Comparison of ENCODE assay signal across 9 mouse cellular contexts in the genomic region with DNA sequence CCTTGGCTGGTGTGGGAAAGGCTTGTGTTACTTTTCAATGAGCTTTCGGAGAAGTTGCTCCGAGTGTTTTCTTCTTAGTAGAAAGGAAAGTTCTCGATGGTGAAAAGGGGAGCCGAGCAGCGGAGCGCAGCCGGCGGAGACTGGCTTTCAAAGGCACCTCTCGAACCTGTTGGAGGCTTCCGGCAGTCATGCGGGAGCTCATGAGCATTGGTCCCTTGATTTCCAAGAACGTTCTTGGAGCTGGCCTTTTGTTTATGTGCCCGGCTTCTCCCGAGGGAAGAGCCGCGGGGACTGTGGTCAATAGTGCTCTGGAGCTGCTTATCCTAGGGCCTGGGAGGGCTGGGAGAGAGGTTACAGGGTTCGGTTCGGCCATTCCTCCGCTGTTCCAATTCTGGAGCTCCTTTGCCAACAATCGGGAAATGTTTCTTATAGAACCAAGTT. TPM values are rescaled to one million over a fixed set of nuclear protein-coding genes. Genes with fewer than 3 reads are reported as not detected.
DNase-seq lines count a peak whose midpoint lies in the region; ATAC-seq lines count a peak whose summit lies in the region.
"Had no signal": no experiment of that assay in that cellular context is flagged by ENCODE, and none has a peak within 500 bp of the region (broad histone marks: within the 10 kb centered on the region; RNA-seq: fewer than 3 reads in every experiment).

No protein-coding gene starts in this region.

- ATAC-seq in embryonic facial prominence, embryonic 12.5 days (ENCODE audit: insufficient number of reproducible peaks, insufficient read depth, low FRiP score, low TSS enrichment), result no peak
- ATAC-seq in hindbrain, embryonic 14.5 days (ENCODE audit: low FRiP score), result no peak
- ATAC-seq: Patski had no signal

- no peaks in the 10 kb centered on the region for H3K79me2 ChIP-seq in macrophage (ENCODE audit: inconsistent target)

- no peaks in the 10 kb centered on the region for H3K9me3 ChIP-seq in embryonic facial prominence, embryonic 12.5 days
- H3K9me3 ChIP-seq in hindbrain, embryonic 14.5 days (ENCODE audit: control insufficient read depth, low read length), result no peaks in the 10 kb centered on the region

- peaks cover 49% of the 10 kb centered on the region for H3K27me3 ChIP-seq in embryonic facial prominence, embryonic 12.5 days
- peaks cover 44% of the 10 kb centered on the region for H3K27me3 ChIP-seq in hindbrain, embryonic 14.5 days (ENCODE audit: control insufficient read depth, insufficient read depth, low read length)

- peak; percentile 35 for DNase-seq in embryo, embryonic 10 days (ENCODE audit: low spot score)
- DNase-seq in embryo, embryonic 9.5 days (ENCODE audit: extremely low spot score), result no peak
- DNase-seq in ES-CJ7 (ENCODE audit: low read depth, low spot score), result peak; percentile 36
- no peak for DNase-seq in hindbrain, embryonic 14.5 days (ENCODE audit: low spot score)
- DNase-seq in frontal cortex, postnatal 14 days (ENCODE audit: low spot score in 2 of 2), result no peak
- DNase-seq in spleen, postnatal 14 days (ENCODE audit: low spot score in 2 of 2), result no peak

- H3K9ac ChIP-seq in embryonic facial prominence, embryonic 12.5 days, result peak overlapping the region; percentile 56; the same call in 1 of the 2 replicates
- peak overlapping the region; percentile 73 for H3K9ac ChIP-seq in hindbrain, embryonic 14.5 days

- WGBS in embryonic facial prominence, embryonic 12.5 days, result under 1% methylated on average over 20 of the region's 20 CpGs
- 0% methylated on average over 20 of the region's 20 CpGs for WGBS in hindbrain, embryonic 14.5 days
- WGBS in macrophage (ENCODE audit: missing documents), result 1% methylated on average over 20 of the region's 20 CpGs

- H3K36me3 ChIP-seq in embryonic facial prominence, embryonic 12.5 days, result no peaks in the 10 kb centered on the region
- no peaks in the 10 kb centered on the region for H3K36me3 ChIP-seq in hindbrain, embryonic 14.5 days (replicated peaks; ENCODE audit: control insufficient read depth, insufficient read depth)
- no peaks in the 10 kb centered on the region for H3K36me3 ChIP-seq in macrophage (ENCODE audit: inconsistent target)

- H3K4me3 ChIP-seq in embryonic facial prominence, embryonic 12.5 days, result peak overlapping the region; percentile 64
- H3K4me3 ChIP-seq in hindbrain, embryonic 14.5 days (replicated peaks; ENCODE audit: low read length), result peak overlapping the region; percentile 68
- peak overlapping the region; percentile 14; the same call in 1 of the 2 replicates for H3K4me3 ChIP-seq in macrophage (ENCODE audit: inconsistent target)

- peaks cover 41% of the 10 kb centered on the region for H3K4me1 ChIP-seq in embryonic facial prominence, embryonic 12.5 days
- peaks cover 46% of the 10 kb centered on the region for H3K4me1 ChIP-seq in hindbrain, embryonic 14.5 days (replicated peaks; ENCODE audit: control insufficient read depth, insufficient read depth, low read length)

- H3K27ac ChIP-seq in embryonic facial prominence, embryonic 12.5 days, result no peak overlapping the region
- H3K27ac ChIP-seq in hindbrain, embryonic 14.5 days, result peak overlapping the region; percentile 91; the same call in 1 of the 2 replicates
- no peak overlapping the region for H3K27ac ChIP-seq in macrophage

- H3K4me2 ChIP-seq in embryonic facial prominence, embryonic 12.5 days (replicated peaks), result peak overlapping the region; percentile 99
- H3K4me2 ChIP-seq in hindbrain, embryonic 14.5 days (replicated peaks), result peak overlapping the region; percentile 70

RNA-seq across cellular contexts. Expression of gene Nr4a3, which starts 1.5 kb away (rescaled TPM):
- polyA plus RNA-seq in embryonic facial prominence, embryonic 12.5 days (2016; fragmentation: Nextera tagmentation; extraction: Ambion mirVana), result 0.43 and 0.56 TPM in 2 replicates
- polyA plus RNA-seq in hindbrain, embryonic 14.5 days (2014; fragmentation: Nextera tagmentation; extraction: Ambion mirVana), result 1.6 and 2.3 TPM in 2 replicates
- 10 to 100 TPM in 8 of 26 experiments, 1 to 10 TPM in 13, under 1 TPM in 4, not detected in 1; 0.16 to 40.8 (median 5.8) TPM for total RNA-seq in macrophage (2018; cell fraction: chromatin; rRNA removed)
- total RNA-seq in macrophage (2018; cell fraction: cytosol; rRNA removed), result 10 to 100 TPM in 3 of 26 experiments, 1 to 10 TPM in 13, under 1 TPM in 10; 0.23 to 25.5 (median 2.0) TPM
- 10 to 100 TPM in 10 of 26 experiments, 1 to 10 TPM in 9, under 1 TPM in 7; 0.30 to 37.2 (median 3.2) TPM for total RNA-seq in macrophage (2018; cell fraction: nucleus; rRNA removed)
- 0.17 to 1.2 TPM (median 0.79 TPM) in 3 replicates for polyA plus RNA-seq in macrophage (2018)

Comparison
In these comparisons a context has a peak if more than half of its experiments do, and no peak if none do; other contexts are left out.
1. DNase-seq: peak in embryo, embryonic 10 days (single experiment) and ES-CJ7 (single experiment); none in embryo, embryonic 9.5 days (single experiment), hindbrain, embryonic 14.5 days (single experiment), frontal cortex, postnatal 14 days (0 of 2) and spleen, postnatal 14 days (0 of 2).
2. H3K4me3 ChIP-seq: peak in every context shown above with its lines; median percentile 68 in hindbrain, embryonic 14.5 days; 64 in embryonic facial prominence, embryonic 12.5 days; 14 in macrophage.